Mouse (Mus musculus) liver, adult 10 weeks (tissue): ENCODE measurements around the gene Brd9. TPM values are rescaled to one million over a fixed set of nuclear protein-coding genes. Genes with fewer than 3 reads are reported as not detected.

Source experiments
- polyA plus RNA-seq: library from polyadenylated mRNA; stranded (reverse); fragments of 350-450 nt; fragmentation: Illumina TruSeq; extraction: RNeasy Lipid Tissue Mini Kit (QIAGEN cat#74804); gene quantifications from one replicate; pipeline ENCODE4 v1.2.3, GENCODE M21; 2014; ENCODE audit warnings: low read depth, low replicate concordance

The Brd9 gene
- polyA plus RNA-seq, result 6.6 TPM

DNA sequence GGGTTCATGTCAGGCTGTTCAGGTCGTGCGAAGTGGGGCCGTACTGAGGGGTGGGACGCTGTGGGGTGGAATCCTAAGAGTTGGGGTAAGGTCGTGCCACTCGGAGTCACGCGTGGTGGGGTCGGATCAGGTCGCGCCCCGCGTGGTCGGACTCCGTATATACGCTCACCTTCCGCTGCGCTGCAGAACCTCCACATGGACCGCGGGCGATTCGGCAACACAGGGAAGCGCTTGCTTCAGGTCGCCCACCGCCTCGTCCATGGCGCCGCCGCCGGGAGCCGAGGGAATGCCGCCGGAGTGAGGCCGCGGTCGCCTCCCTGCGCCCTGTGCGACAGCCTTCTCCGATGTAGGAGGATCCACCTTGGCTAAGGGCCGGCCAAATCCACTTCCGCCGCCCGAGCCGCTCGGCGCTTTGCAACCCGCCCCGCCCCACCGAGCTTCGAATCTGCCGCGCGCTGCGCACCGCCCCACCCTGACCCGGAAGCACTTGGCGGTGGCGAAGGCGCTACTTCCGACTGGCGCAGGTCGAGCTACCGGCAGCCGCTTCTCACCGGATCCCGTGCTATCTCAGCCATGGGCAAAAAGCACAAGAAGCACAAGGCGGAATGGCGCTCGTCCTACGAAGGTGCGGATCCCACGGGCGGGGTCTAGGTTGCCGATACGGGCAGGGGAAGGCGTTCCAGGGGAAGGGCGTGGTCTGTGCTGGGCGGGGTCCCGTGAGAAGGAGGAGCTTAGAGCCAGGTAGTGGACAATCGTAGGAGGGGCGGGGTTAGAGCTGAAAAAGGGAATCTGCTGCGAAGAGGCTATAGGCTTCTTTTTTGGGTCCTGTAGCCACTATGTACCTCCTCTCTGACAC is at the start of gene Brd9, which contains the start of gene Trip13:
Gene Brd9, plus strand, starts transcription at position 491 of the 856 bp plus-strand sequence.
Gene Trip13, minus strand, starts transcription at position 464 of the 856 bp plus-strand sequence.

DNA sequence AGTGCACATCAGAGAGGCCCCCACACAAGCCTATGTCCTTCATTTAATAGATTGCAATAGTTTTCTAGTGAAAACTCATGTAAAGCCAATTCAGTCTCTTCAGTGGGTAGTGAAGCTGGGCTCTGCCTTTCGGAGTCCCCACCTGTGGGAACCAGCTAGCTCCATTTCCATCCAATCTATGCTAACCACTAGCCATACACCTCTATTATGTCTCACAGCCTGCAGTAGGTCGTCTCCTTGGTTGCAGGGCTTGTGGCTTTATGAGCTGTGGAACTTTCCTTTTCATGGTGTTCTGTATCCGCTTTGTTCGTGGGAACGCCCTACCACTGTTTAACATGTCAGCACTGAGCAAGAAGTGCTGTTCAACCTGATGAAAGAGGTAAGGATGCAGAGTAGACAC is 25.9 kb downstream of the Brd9 start, which contains the start of gene Zdhhc11:
Gene Zdhhc11, plus strand, starts transcription at position 301 of the 400 bp plus-strand sequence.

DNA sequence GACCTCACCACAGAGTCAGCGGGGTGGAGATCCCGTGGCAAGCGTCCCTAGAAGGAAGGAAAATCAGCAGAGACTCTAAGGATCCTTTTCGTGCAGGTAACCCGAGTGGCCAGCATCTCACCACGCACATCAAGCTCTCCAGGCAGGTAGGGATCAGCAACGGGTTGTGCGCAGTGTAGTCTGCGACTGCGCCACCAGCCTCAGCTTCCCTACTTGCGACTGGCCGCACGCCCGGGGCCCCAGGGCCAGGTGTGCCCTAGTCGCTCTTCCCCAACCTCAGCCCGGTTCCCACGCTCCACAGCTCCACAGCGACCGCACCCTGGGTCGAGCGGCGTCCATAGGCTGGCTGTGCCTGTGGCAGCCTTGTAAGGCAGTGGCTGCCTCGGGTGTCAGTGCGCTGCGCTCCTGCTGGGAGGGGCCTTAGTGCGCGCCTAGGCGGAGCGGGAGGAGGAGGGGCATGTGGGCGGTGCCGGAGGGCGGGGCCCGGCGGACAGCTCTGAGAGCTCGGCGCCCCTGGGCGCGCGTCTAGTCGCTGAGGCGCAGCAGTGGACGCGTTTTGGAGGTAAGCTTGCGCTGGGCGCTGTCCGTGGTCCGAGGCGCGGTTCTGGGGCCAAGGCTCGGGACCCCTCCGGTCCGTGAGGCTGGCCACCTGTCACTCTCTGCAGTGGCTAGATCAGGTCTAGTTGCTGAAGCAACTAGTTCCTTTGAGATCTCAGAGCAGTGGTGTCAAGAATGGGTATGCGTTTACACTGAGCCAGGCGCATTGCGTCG is 71.5 kb downstream of the Brd9 start, which contains the start of gene Tppp:
Gene Tppp, plus strand, starts transcription at position 460 of the 771 bp plus-strand sequence.

Other genes starting within 250 kb of the Brd9 start
- 0.21 TPM for gene Slc6a19, start 232.9 kb upstream of the Brd9 start, polyA plus RNA-seq
- gene Slc12a7, start 204.7 kb upstream of the Brd9 start, polyA plus RNA-seq, result 10.2 TPM
- not detected for gene Nkd2, start 90.2 kb upstream of the Brd9 start, polyA plus RNA-seq
- 0.87 TPM for gene Trip13, start within 50 bp of the Brd9 start, polyA plus RNA-seq
- not detected for gene Zdhhc11, start 26.0 kb downstream of the Brd9 start, polyA plus RNA-seq
- gene Tppp, start 71.6 kb downstream of the Brd9 start, polyA plus RNA-seq, result 4.2 TPM
- 0.66 TPM for gene Cep72, start 124.5 kb downstream of the Brd9 start, polyA plus RNA-seq
- not detected for gene Slc9a3, start 183.6 kb downstream of the Brd9 start, polyA plus RNA-seq